Mouse (Mus musculus) hindbrain, postnatal 0 days (tissue): ENCODE data around the gene Ccdc32. TPM values are rescaled to one million over a fixed set of nuclear protein-coding genes. Genes with fewer than 3 reads are reported as not detected.

ENCODE experiments used
- ATAC-seq: fragments of 200-750 bp; cut with Nextera tagmentation; 2 replicates; pipeline ENCODE4 v1.8.0; 2017; ENCODE audit warnings: mild to moderate bottlenecking, moderate TSS enrichment, moderate library complexity
- DNase-seq: peaks from one replicate; pipeline ENCODE4 v3.0.0-alpha.2; 2015; ENCODE audit warnings: low spot score
- H3K27ac ChIP-seq: fragments of 300-500 bp; sonication (generic); 2 replicates; pipeline ENCODE4 v1.5.1; 2014; ENCODE audit warnings: mild to moderate bottlenecking
- H3K27me3 ChIP-seq: fragments of 300-500 bp; sonication (generic); 2 replicates; pipeline ENCODE4 v1.6.1; 2014; ENCODE audit warnings: low read length, mixed read lengths; ENCODE audit not compliant: insufficient read depth
- H3K36me3 ChIP-seq: fragments of 300-500 bp; sonication (generic); 2 replicates; pipeline ENCODE4 v1.6.1; 2014; ENCODE audit warnings: low read length, mixed read lengths; ENCODE audit not compliant: insufficient read depth
- H3K4me1 ChIP-seq: fragments of 300-500 bp; sonication (generic); 2 replicates; pipeline ENCODE4 v1.6.1; 2014; ENCODE audit warnings: antibody characterized with exemption, low read length, mixed read lengths; ENCODE audit not compliant: insufficient read depth
- H3K4me2 ChIP-seq: fragments of 300-500 bp; sonication (generic); 2 replicates; pipeline ENCODE4 v1.6.1; 2014; ENCODE audit warnings: low read depth, mild to moderate bottlenecking, low read length, moderate library complexity, mixed read lengths
- H3K4me3 ChIP-seq: fragments of 300-500 bp; sonication (generic); 2 replicates; pipeline ENCODE4 v1.5.1; 2014; ENCODE audit warnings: low read length
- H3K9ac ChIP-seq: fragments of 300-500 bp; sonication (generic); replicated peaks from 2 replicates; pipeline ENCODE4 v1.6.1; 2014; ENCODE audit warnings: mild to moderate bottlenecking, low read length, moderate library complexity, mixed read lengths
- H3K9me3 ChIP-seq: fragments of 300-500 bp; sonication (generic); 2 replicates; pipeline ENCODE4 v1.6.1; 2016; ENCODE audit warnings: low read length, mixed read lengths
- CTCF ChIP-seq: IDR thresholded peaks from 2 replicates; pipeline ENCODE4 v1.5.1; 2016; ENCODE audit warnings: antibody characterized with exemption, control low read depth, low read depth
- WGBS: fragments of 180-500 bp; shearing (Covaris S2); extraction: QIAGEN DNeasy Blood & Tissue Kit; methylation state at CpG from one replicate; pipeline ENCODE4 v1.1.7; 2014; 5-methylcytosine and 5-hydroxymethylcytosine counted together
- polyA plus RNA-seq: library from polyadenylated mRNA; unstranded; fragments of >200 nt; fragmentation: Nextera tagmentation; extraction: Ambion mirVana; gene quantifications from 2 replicates; pipeline ENCODE4 v1.2.1, GENCODE M21; 2015
- total RNA-seq: library from RNA; depleted of rRNA; stranded (reverse); fragments of >200 nt; gene quantifications from 2 replicates; pipeline ENCODE4 v1.2.3, GENCODE M21; 2014; rRNA removed

Gene Ccdc32
- total and polyA plus RNA-seq, 2 experiments from 2014 or later, result 26.1 to 47.9 TPM

DNA sequence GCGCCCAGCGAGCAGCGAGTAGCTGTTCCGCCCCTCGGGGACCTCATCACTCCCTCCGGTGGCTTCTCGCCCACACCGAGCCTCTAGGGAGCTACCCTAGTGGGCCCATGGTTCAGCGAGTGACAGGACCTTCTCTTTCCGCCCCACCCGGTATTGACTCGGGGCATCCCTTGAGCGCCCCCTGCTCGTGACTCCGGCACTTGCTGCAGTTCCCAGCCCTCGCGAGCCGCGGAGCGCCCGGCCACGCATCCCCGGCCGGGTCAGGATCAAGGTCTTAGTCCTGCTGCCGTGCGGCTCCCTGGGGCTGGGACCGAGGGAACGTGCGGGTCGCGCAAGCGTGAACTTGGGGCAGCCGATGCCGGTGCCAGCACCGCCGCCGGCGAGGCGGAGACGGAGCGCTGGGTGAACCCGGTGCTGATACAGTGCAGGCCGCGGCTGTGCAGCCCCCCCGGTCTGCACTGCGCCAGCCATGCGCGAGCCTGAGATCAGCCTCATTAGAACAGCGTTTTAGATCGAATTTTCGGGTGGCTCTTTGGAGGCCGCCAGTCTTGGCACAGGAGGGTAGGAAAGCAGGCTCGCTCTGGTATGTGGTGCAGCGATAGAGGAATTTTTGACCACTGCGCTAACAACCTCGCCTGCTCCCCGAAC, 52.8 kb downstream of the Ccdc32 start:
- peak overlapping the region; percentile 43 for H3K27ac ChIP-seq
- H3K9ac ChIP-seq, result peak overlapping the region; percentile 48
- DNase-seq (peak; percentile 85), ATAC-seq (peak; percentile 83)
- H3K4me1 ChIP-seq, result peaks cover 11% of the 10 kb centered on the region; the same call in 1 of the 2 replicates
- no peaks in the 10 kb centered on the region for H3K9me3 ChIP-seq
- H3K27me3 ChIP-seq, result peaks cover 21% of the 10 kb centered on the region; the same call in 1 of the 2 replicates
- no peaks in the 10 kb centered on the region for H3K36me3 ChIP-seq
- peak; percentile 77 for TF ChIP-seq CTCF
- WGBS, result 2% methylated on average over 57 of the region's 57 CpGs
- peak overlapping the region; percentile 38 for H3K4me3 ChIP-seq
- peak overlapping the region; percentile 66 for H3K4me2 ChIP-seq

GRCm38 (mm10) chr2:118975855-118976254, 53.3 kb downstream of the Ccdc32 start:
- no peak for TF ChIP-seq CTCF
- DNase-seq (peak; percentile 31), ATAC-seq (peak; percentile 8)
- peaks cover 11% of the 10 kb centered on the region; the same call in 1 of the 2 replicates for H3K4me1 ChIP-seq
- H3K9me3 ChIP-seq, result no peaks in the 10 kb centered on the region
- WGBS, result 2% methylated on average over 15 of the region's 15 CpGs
- H3K36me3 ChIP-seq, result no peaks in the 10 kb centered on the region
- peaks cover 21% of the 10 kb centered on the region; the same call in 1 of the 2 replicates for H3K27me3 ChIP-seq
- peak overlapping the region; percentile 66 for H3K4me2 ChIP-seq
- peak overlapping the region; percentile 48 for H3K9ac ChIP-seq
- H3K27ac ChIP-seq, result peak overlapping the region; percentile 43; the same call in 1 of the 2 replicates
- H3K4me3 ChIP-seq, result peak overlapping the region; percentile 38

GRCm38 (mm10) chr2:118972687-118973376, 56.4 kb downstream of the Ccdc32 start:
- Histone ChIP-seq H3K4me3 (peak overlapping the region; percentile 35), H3K27me3 (peaks cover 21% of the 10 kb centered on the region; the same call in 1 of the 2 replicates), H3K36me3 (no peaks in the 10 kb centered on the region), H3K9ac (peak overlapping the region; percentile 37), H3K27ac (no peak overlapping the region), H3K4me1 (peaks cover 11% of the 10 kb centered on the region; the same call in 1 of the 2 replicates), H3K4me2 (peak overlapping the region; percentile 74), H3K9me3 (no peaks in the 10 kb centered on the region)
- peak; percentile 92 for TF ChIP-seq CTCF
- DNase-seq (peak; percentile 91), ATAC-seq (peak; percentile 78)
- WGBS, result under 1% methylated on average over 33 of the region's 33 CpGs

- H3K27ac ChIP-seq, result no peak overlapping the region
- ATAC-seq (no peak), DNase-seq (no peak)
- no peak for TF ChIP-seq CTCF
- H3K4me2 ChIP-seq, result 0 out of 2 replicates have a peak overlapping the region, but pooled peaks have one; percentile 74
- peaks cover 16% of the 10 kb centered on the region; the same call in 1 of the 2 replicates for H3K27me3 ChIP-seq
- no peak overlapping the region for H3K9ac ChIP-seq
- H3K4me1 ChIP-seq, result peaks cover 11% of the 10 kb centered on the region; the same call in 1 of the 2 replicates
- 85% methylated on average over 5 of the region's 5 CpGs for WGBS
- H3K4me3 ChIP-seq, result no peak overlapping the region
- H3K36me3 ChIP-seq, result no peaks in the 10 kb centered on the region
- no peaks in the 10 kb centered on the region for H3K9me3 ChIP-seq
Observed at GRCm38 (mm10) chr2:118972048-118972447, 57.1 kb downstream of the Ccdc32 start.

DNA sequence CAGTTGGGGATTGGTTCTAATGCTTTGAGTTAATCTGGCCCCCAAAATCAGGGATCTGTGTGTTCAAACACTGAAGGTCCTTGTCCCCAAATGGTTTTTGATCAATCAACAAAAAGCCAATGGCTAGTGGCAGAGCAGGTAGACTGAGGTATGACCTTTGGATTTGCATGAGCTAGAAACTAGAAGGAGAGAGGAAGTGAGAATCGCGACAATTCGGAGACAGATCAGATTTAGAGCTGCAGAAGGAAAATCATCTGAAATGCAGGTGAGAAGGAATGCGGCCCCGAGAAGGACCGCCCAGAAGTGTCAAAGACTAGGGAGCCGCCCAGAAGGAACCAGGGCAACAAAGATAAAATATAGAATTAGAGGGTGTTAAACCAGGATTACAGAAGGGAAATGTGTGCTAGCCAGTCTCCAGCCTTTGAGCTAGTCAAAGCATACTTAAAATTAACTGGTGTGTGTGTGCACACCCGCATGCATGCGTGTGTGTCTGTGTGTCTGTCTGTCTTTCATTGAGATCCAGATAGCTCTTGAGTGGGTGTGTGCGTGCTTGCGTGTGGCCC, 59.5 kb downstream of the Ccdc32 start:
- Histone ChIP-seq H3K4me1 (no peaks in the 10 kb centered on the region), H3K27me3 (peaks cover 10% of the 10 kb centered on the region; the same call in 1 of the 2 replicates), H3K9ac (no peak overlapping the region), H3K4me3 (no peak overlapping the region), H3K27ac (no peak overlapping the region), H3K9me3 (no peaks in the 10 kb centered on the region), H3K36me3 (no peaks in the 10 kb centered on the region), H3K4me2 (no peak overlapping the region)
- TF ChIP-seq CTCF, result no peak
- DNase-seq, result no peak
- 90% methylated on average over 11 of the region's 11 CpGs for WGBS
- no peak for ATAC-seq

Other genes with a start within 250 kb of the Ccdc32 start
- gene Disp2, start 249.7 kb downstream of the Ccdc32 start, total RNA-seq, result 175 and 188 TPM in 2 replicates
- 56.4 and 70.4 TPM in 2 replicates for gene Disp2, start 249.7 kb downstream of the Ccdc32 start, polyA plus RNA-seq
- gene Knstrn, start 215.4 kb downstream of the Ccdc32 start, total RNA-seq, result 5.5 and 8.6 TPM in 2 replicates
- gene Knstrn, start 215.4 kb downstream of the Ccdc32 start, polyA plus RNA-seq, result 16.5 and 21.6 TPM in 2 replicates
- 68.2 and 101 TPM in 2 replicates for gene Ivd, start 167.4 kb downstream of the Ccdc32 start, total RNA-seq
- gene Ivd, start 167.4 kb downstream of the Ccdc32 start, polyA plus RNA-seq, result 61.7 and 68.7 TPM in 2 replicates
- 24.5 and 25.2 TPM in 2 replicates for gene Bahd1, start 129.0 kb downstream of the Ccdc32 start, total RNA-seq
- 4.8 and 5.9 TPM in 2 replicates for gene Bahd1, start 129.0 kb downstream of the Ccdc32 start, polyA plus RNA-seq
- gene Chst14, start 102.9 kb downstream of the Ccdc32 start, total RNA-seq, result 6.2 and 8.5 TPM in 2 replicates
- gene Chst14, start 102.9 kb downstream of the Ccdc32 start, polyA plus RNA-seq, result 4.7 and 4.9 TPM in 2 replicates
- 10.4 and 11.2 TPM in 2 replicates for gene Rpusd2, start 5.4 kb upstream of the Ccdc32 start, total RNA-seq
- 3.3 and 4.5 TPM in 2 replicates for gene Rpusd2, start 5.4 kb upstream of the Ccdc32 start, polyA plus RNA-seq
- gene Knl1, start 17.7 kb upstream of the Ccdc32 start, total RNA-seq, result 3.0 and 3.7 TPM in 2 replicates
- 10.0 and 14.3 TPM in 2 replicates for gene Knl1, start 17.7 kb upstream of the Ccdc32 start, polyA plus RNA-seq
- gene Rad51, start 83.4 kb upstream of the Ccdc32 start, total RNA-seq, result 3.6 and 3.8 TPM in 2 replicates
- 9.0 and 9.6 TPM in 2 replicates for gene Rad51, start 83.4 kb upstream of the Ccdc32 start, polyA plus RNA-seq
- 30.5 and 34.7 TPM in 2 replicates for gene Rmdn3, start 127.6 kb upstream of the Ccdc32 start, total RNA-seq
- gene Rmdn3, start 127.6 kb upstream of the Ccdc32 start, polyA plus RNA-seq, result 38.7 and 39.8 TPM in 2 replicates
- gene Gchfr, start 138.4 kb upstream of the Ccdc32 start, total RNA-seq, result 9.8 and 17.7 TPM in 2 replicates
- 16.8 and 19.2 TPM in 2 replicates for gene Gchfr, start 138.4 kb upstream of the Ccdc32 start, polyA plus RNA-seq
- gene Gm14137, start 145.1 kb upstream of the Ccdc32 start, total RNA-seq, result 0.36 TPM in 1 of 2 replicates, not detected in the other
- 0.28 and 0.29 TPM in 2 replicates for gene Gm14137, start 145.1 kb upstream of the Ccdc32 start, polyA plus RNA-seq
- 26.2 and 35.1 TPM in 2 replicates for gene Zfyve19, start 179.2 kb upstream of the Ccdc32 start, total RNA-seq
- gene Zfyve19, start 179.2 kb upstream of the Ccdc32 start, polyA plus RNA-seq, result 50.2 and 53.1 TPM in 2 replicates
- 3.0 and 7.1 TPM in 2 replicates for gene Dnajc17, start 179.4 kb upstream of the Ccdc32 start, total RNA-seq
- 20.3 and 21.9 TPM in 2 replicates for gene Dnajc17, start 179.4 kb upstream of the Ccdc32 start, polyA plus RNA-seq
- gene Ppp1r14d, start 200.5 kb upstream of the Ccdc32 start, total RNA-seq, result not detected in 2 replicates
- gene Ppp1r14d, start 200.5 kb upstream of the Ccdc32 start, polyA plus RNA-seq, result not detected in 2 replicates
- 3.0 and 3.7 TPM in 2 replicates for gene Spint1, start 208.0 kb upstream of the Ccdc32 start, total RNA-seq
- gene Spint1, start 208.0 kb upstream of the Ccdc32 start, polyA plus RNA-seq, result 1.1 and 1.2 TPM in 2 replicates
- 28.3 and 28.4 TPM in 2 replicates for gene Rhov, start 241.9 kb upstream of the Ccdc32 start, total RNA-seq
- 31.8 and 32.6 TPM in 2 replicates for gene Rhov, start 241.9 kb upstream of the Ccdc32 start, polyA plus RNA-seq